Mouse (Mus musculus) testis, adult 2 months (tissue): ENCODE measurements around the gene Upk1a.

ENCODE experiments used
- CTCF ChIP-seq: fragments of 200-500 bp; IDR thresholded peaks from 2 replicates; pipeline ENCODE4 v1.5.1; 2012; ENCODE audit warnings: low read depth, mild to moderate bottlenecking, inconsistent platforms, low read length, moderate library complexity; ENCODE audit not compliant: control insufficient read depth, insufficient read depth, insufficient replicate concordance
- POLR2A ChIP-seq: fragments of 200-500 bp; IDR thresholded peaks from 2 replicates; pipeline ENCODE4 v1.6.1; 2012; ENCODE audit warnings: low read depth, mild to moderate bottlenecking, inconsistent platforms, low read length, moderate library complexity; ENCODE audit not compliant: control insufficient read depth

GRCm38 (mm10) chr7:30586455-30587020 is 26.1 kb downstream of the Upk1a start:
- no peak for TF ChIP-seq POLR2A
- TF ChIP-seq CTCF: no peak
